Mouse (Mus musculus) MEL (cell line): ENCODE results near the gene Tshr. TPM values are rescaled to one million over a fixed set of nuclear protein-coding genes. Genes with fewer than 3 reads are reported as not detected.

ENCODE experiments used
- DNase-seq: peaks from one replicate; pipeline ENCODE4 v3.0.0; 2011; ENCODE audit warnings: low read depth, low spot score
- H3K27ac ChIP-seq: 2 replicates; pipeline ENCODE4 v1.5.1; 2012; ENCODE audit warnings: low read depth, mild to moderate bottlenecking, control low read depth, low read length, moderate library complexity; ENCODE audit not compliant: control insufficient read depth
- H3K27me3 ChIP-seq, 2 experiments: fragments of 150-350 bp in 1 of 2; sonication (generic) in 1 of 2; 2 replicates each; pipeline ENCODE4 v1.6.1; 2012; ENCODE audit warnings: low read length in 2 of 2, mild to moderate bottlenecking in 2 of 2, improper control_type of control experiment in 1 of 2, moderate library complexity in 1 of 2; ENCODE audit not compliant: insufficient read depth in 2 of 2, control insufficient read depth in 1 of 2
- H3K36me3 ChIP-seq, 2 experiments: 2 replicates each; pipeline ENCODE4 v1.6.1; 2012 to 2014; ENCODE audit warnings: low read length in 2 of 2, improper control_type of control experiment in 1 of 2, inconsistent platforms in 1 of 2, mild to moderate bottlenecking in 1 of 2; ENCODE audit not compliant: insufficient read depth in 2 of 2, control insufficient read depth in 1 of 2
- H3K4me1 ChIP-seq, 2 experiments: fragments of 150-350 bp in 1 of 2; sonication (generic) in 1 of 2; 2 replicates each; pipeline ENCODE4 v1.6.1; 2012; ENCODE audit warnings: low read length in 2 of 2, improper control_type of control experiment in 1 of 2, mild to moderate bottlenecking in 1 of 2; ENCODE audit not compliant: insufficient read depth in 2 of 2, control insufficient read depth in 1 of 2
- H3K4me3 ChIP-seq, 2 experiments: fragments of 150-350 bp in 1 of 2; sonication (generic) in 1 of 2; 2 replicates each; pipeline ENCODE4 v1.5.1; 2012; ENCODE audit warnings: low read depth in 2 of 2, low read length in 2 of 2, mild to moderate bottlenecking in 2 of 2, moderate library complexity in 2 of 2, control low read depth in 1 of 2, improper control_type of control experiment in 1 of 2; ENCODE audit not compliant: control insufficient read depth in 1 of 2, insufficient read depth in 1 of 2
- H3K79me2 ChIP-seq: 2 replicates; pipeline ENCODE4 v1.6.1; 2012; ENCODE audit warnings: mild to moderate bottlenecking, low read length, moderate library complexity; ENCODE audit not compliant: control insufficient read depth, poor library complexity, insufficient read depth
- H3K9ac ChIP-seq: 2 replicates; pipeline ENCODE4 v1.6.1; 2012; ENCODE audit warnings: low read depth, mild to moderate bottlenecking, control low read depth, low read length, moderate library complexity; ENCODE audit not compliant: control insufficient read depth, poor library complexity, severe bottlenecking
- H3K9me3 ChIP-seq: fragments of 150-350 bp; sonication (generic); replicated peaks from 2 replicates; pipeline ENCODE4 v1.6.1; 2012; ENCODE audit warnings: mild to moderate bottlenecking, low read length, improper control_type of control experiment, moderate library complexity; ENCODE audit not compliant: insufficient read depth
- BHLHE40 ChIP-seq: IDR thresholded peaks from 2 replicates; pipeline ENCODE4 v1.6.1; 2012; ENCODE audit warnings: low read depth, mild to moderate bottlenecking, inconsistent platforms, low read length, improper control_type of control experiment, borderline replicate concordance
- CHD1 ChIP-seq: IDR thresholded peaks from 2 replicates; pipeline ENCODE4 v1.6.1; 2012; ENCODE audit warnings: low read depth, mild to moderate bottlenecking, inconsistent platforms, low read length, improper control_type of control experiment
- CTCF ChIP-seq, 3 experiments: IDR thresholded peaks in 2 of 3; conservative IDR thresholded peaks in 1 of 3; 2 replicates each; pipeline ENCODE4 v1.5.1; 2011 to 2012; ENCODE audit warnings: low read length in 3 of 3, low read depth in 2 of 3, mild to moderate bottlenecking in 2 of 3, improper control_type of control experiment in 1 of 3, inconsistent platforms in 1 of 3, mixed read lengths in 1 of 3, moderate library complexity in 1 of 3; ENCODE audit not compliant: control insufficient read depth in 1 of 3, insufficient read depth in 1 of 3, poor library complexity in 1 of 3, severe bottlenecking in 1 of 3
- E2F4 ChIP-seq: IDR thresholded peaks from 2 replicates; pipeline ENCODE4 v1.6.1; 2011; ENCODE audit warnings: low read depth, low read length, improper control_type of control experiment, borderline replicate concordance
- GABPA ChIP-seq: IDR thresholded peaks from 2 replicates; pipeline ENCODE4 v1.6.1; 2012; ENCODE audit warnings: low read depth, mild to moderate bottlenecking, inconsistent platforms, low read length, improper control_type of control experiment, moderate library complexity
- JUND ChIP-seq: IDR thresholded peaks from 2 replicates; pipeline ENCODE4 v1.6.1; 2011; ENCODE audit warnings: low read depth, mild to moderate bottlenecking, improper control_type of control experiment, low read length
- KAT2A ChIP-seq: conservative IDR thresholded peaks from 2 replicates; pipeline ENCODE4 v1.6.1; 2012; ENCODE audit warnings: low read depth, low read length, improper control_type of control experiment, inconsistent platforms
- MAFK ChIP-seq: IDR thresholded peaks from 2 replicates; pipeline ENCODE4 v1.6.1; 2011; ENCODE audit warnings: low read depth, mild to moderate bottlenecking, low read length, improper control_type of control experiment, borderline replicate concordance
- MAZ ChIP-seq: IDR thresholded peaks from 2 replicates; pipeline ENCODE4 v1.6.1; 2012; ENCODE audit warnings: low read depth, mild to moderate bottlenecking, inconsistent platforms, low read length, improper control_type of control experiment
- MEF2A ChIP-seq: IDR thresholded peaks from 2 replicates; pipeline ENCODE4 v1.6.1; 2014; ENCODE audit warnings: low read depth, mild to moderate bottlenecking, inconsistent platforms, low read length, improper control_type of control experiment; ENCODE audit not compliant: poor library complexity, insufficient replicate concordance, severe bottlenecking; ENCODE audit errors: extremely low read depth
- MXI1 ChIP-seq: IDR thresholded peaks from 2 replicates; pipeline ENCODE4 v1.6.1; 2011; ENCODE audit warnings: mild to moderate bottlenecking, low read depth, low read length, improper control_type of control experiment
- MYC ChIP-seq: IDR thresholded peaks from 2 replicates; pipeline ENCODE4 v1.6.1; 2011; ENCODE audit warnings: low read depth, mild to moderate bottlenecking, low read length, improper control_type of control experiment, moderate library complexity
- NELFE ChIP-seq: IDR thresholded peaks from 2 replicates; pipeline ENCODE4 v1.6.1; 2011; ENCODE audit warnings: low read depth, low read length, improper control_type of control experiment
- NRF1 ChIP-seq: IDR thresholded peaks from 2 replicates; pipeline ENCODE4 v1.6.1; 2014; ENCODE audit warnings: low read depth, mild to moderate bottlenecking, inconsistent platforms, low read length, improper control_type of control experiment, moderate library complexity; ENCODE audit not compliant: poor library complexity, insufficient read depth, severe bottlenecking
- POLR2AphosphoS2 ChIP-seq: IDR thresholded peaks from 2 replicates; pipeline ENCODE4 v1.6.1; 2011; ENCODE audit warnings: low read length, improper control_type of control experiment
- RAD21 ChIP-seq: IDR thresholded peaks from 2 replicates; pipeline ENCODE4 v1.6.1; 2011; ENCODE audit warnings: mild to moderate bottlenecking, low read depth, low read length, improper control_type of control experiment
- RCOR1 ChIP-seq: IDR thresholded peaks from 2 replicates; pipeline ENCODE4 v1.6.1; 2012; ENCODE audit warnings: low read depth, mild to moderate bottlenecking, inconsistent platforms, low read length, improper control_type of control experiment
- SIN3A ChIP-seq: IDR thresholded peaks from 2 replicates; pipeline ENCODE4 v1.6.1; 2012; ENCODE audit warnings: low read length, improper control_type of control experiment, inconsistent platforms
- SMC3 ChIP-seq: IDR thresholded peaks from 2 replicates; pipeline ENCODE4 v1.6.1; 2011; ENCODE audit warnings: low read depth, low read length, improper control_type of control experiment
- ZC3H11A ChIP-seq: IDR thresholded peaks from 2 replicates; pipeline ENCODE4 v1.6.1; 2012; ENCODE audit warnings: low read depth, mild to moderate bottlenecking, inconsistent platforms, low read length, improper control_type of control experiment
- ZMIZ1 ChIP-seq: IDR thresholded peaks from 2 replicates; pipeline ENCODE4 v1.6.1; 2012; ENCODE audit warnings: low read depth, mild to moderate bottlenecking, inconsistent platforms, low read length, improper control_type of control experiment, moderate library complexity
- ZNF384 ChIP-seq: IDR thresholded peaks from 2 replicates; pipeline ENCODE4 v1.6.1; 2012; ENCODE audit warnings: low read depth, mild to moderate bottlenecking, inconsistent platforms, low read length, improper control_type of control experiment
- polyA plus RNA-seq, 2 experiments: library from polyadenylated mRNA; stranded (reverse) in 1 of 2; unstranded in 1 of 2; fragments of >175 nt in 1 of 2; fragments of >200 nt in 1 of 2; gene quantifications; 2 replicates each; pipeline versions ENCODE4 v1.2.1 to v1.2.4; 2012; ENCODE audit warnings: low replicate concordance in 2 of 2, low read depth in 1 of 2; ENCODE audit not compliant: insufficient read length in 2 of 2, insufficient read depth in 1 of 2, missing spikeins in 1 of 2
- total RNA-seq: library from RNA; depleted of rRNA; stranded (reverse); fragments of 300-350 nt; gene quantifications from 2 replicates; pipeline ENCODE4 v1.2.3, GENCODE M21; 2012

The Tshr gene
- total and polyA plus RNA-seq, 3 experiments, result not detected

DNA sequence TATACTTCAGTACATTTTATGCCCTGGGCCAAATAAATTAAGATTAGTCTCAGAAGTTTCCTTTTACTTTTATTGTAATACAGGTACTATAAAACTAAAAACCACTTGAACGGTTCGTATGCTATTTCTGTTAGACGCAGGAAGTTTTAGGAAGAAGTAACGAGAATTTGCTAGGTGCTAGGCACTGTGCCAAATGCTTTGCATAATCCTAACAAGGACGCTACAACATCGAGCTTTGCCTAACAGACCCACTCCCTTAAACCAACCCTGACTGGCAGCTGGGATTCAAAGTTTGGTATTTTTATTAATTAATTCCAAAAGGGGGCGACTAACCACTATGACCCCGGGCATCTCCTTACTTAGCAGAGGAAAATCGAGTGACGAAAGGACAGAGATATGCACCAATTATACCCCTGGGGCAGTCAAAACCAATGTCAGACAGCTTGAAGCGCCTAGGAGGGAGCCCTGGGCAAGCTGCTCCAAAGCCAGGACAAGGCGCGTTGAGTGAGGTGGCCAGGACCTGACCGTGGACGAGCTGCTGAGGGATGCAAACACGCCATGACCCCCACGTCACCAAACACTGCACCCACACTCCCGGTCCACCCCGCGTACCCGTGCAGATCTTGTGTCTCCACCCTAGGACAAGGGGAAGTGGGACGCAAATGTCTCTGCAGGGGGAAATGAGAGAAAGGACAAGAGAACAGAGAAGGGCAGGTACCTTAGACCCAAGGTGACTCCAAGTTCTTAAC lies 673 bp upstream of the Tshr start:
- Histone ChIP-seq H3K4me1 (peaks cover 0 to 6% of the 10 kb centered on the region in 2 experiments; a peak in 2 of 4 replicates), H3K9ac (peak overlapping the region; percentile 77), H3K9me3 (no peaks in the 10 kb centered on the region), H3K4me3 (peak overlapping the region; percentile 56 to 78), H3K79me2 (peaks cover 12% of the 10 kb centered on the region)
- DNase-seq, result peak; percentile 87
- TF ChIP-seq KAT2A, result no peak
- no peak for TF ChIP-seq NRF1
- peak in 1 of 3 experiments; percentile 1; a peak in 1 of 6 replicates for TF ChIP-seq CTCF (IDR thresholded peaks at IDR 0.05 in 2 of 3, conservative IDR thresholded peaks at IDR 0.05 in 1 of 3; ENCODE audit: control insufficient read depth in 1 of 3, insufficient read depth in 1 of 3, low read depth in 2 of 3, low read length in 3 of 3, poor library complexity in 1 of 3, severe bottlenecking in 1 of 3)
- TF ChIP-seq MEF2A, result no peak
- TF ChIP-seq ZMIZ1, result peak; percentile 84; the same call in 1 of the 2 replicates
- no peak for TF ChIP-seq ZNF384
- TF ChIP-seq MAZ, result 0 out of 2 replicates have a peak, but pooled peaks have one; percentile 49
- 0 out of 2 replicates have a peak, but pooled peaks have one; percentile 29 for TF ChIP-seq MYC
- TF ChIP-seq CHD1, result 0 out of 2 replicates have a peak, but pooled peaks have one; percentile 47
- peak; percentile 40 for TF ChIP-seq NELFE
- TF ChIP-seq SIN3A, result peak; percentile 31; the same call in 1 of the 2 replicates
- TF ChIP-seq JUND, result no peak
- TF ChIP-seq BHLHE40, result no peak
- TF ChIP-seq E2F4, result no peak
- no peak for TF ChIP-seq RCOR1
- TF ChIP-seq, all 39 proteins: peak for 7
- Histone ChIP-seq H3K36me3 (peaks cover 2 to 13% of the 10 kb centered on the region in 2 experiments), H3K27me3 (no peaks in the 10 kb centered on the region), H3K27ac (peak overlapping the region; percentile 80)

GRCm38 (mm10) chr12:91400232-91401048 lies 16.1 kb downstream of the Tshr start:
- peak; percentile 52 for DNase-seq
- Histone ChIP-seq H3K9me3 (no peaks in the 10 kb centered on the region), H3K36me3 (no peaks in the 10 kb centered on the region), H3K27ac (no peak overlapping the region), H3K9ac (no peak overlapping the region), H3K79me2 (no peaks in the 10 kb centered on the region), H3K4me1 (no peaks in the 10 kb centered on the region), H3K27me3 (peaks cover 0 to 1% of the 10 kb centered on the region in 2 experiments; a peak in 1 of 4 replicates)
- peak; percentile 51 to 75 (median 75) for TF ChIP-seq CTCF (IDR thresholded peaks at IDR 0.05 in 2 of 3, conservative IDR thresholded peaks at IDR 0.05 in 1 of 3; ENCODE audit: control insufficient read depth in 1 of 3, insufficient read depth in 1 of 3, low read depth in 2 of 3, low read length in 3 of 3, poor library complexity in 1 of 3, severe bottlenecking in 1 of 3)
- no peak for TF ChIP-seq ZNF384
- TF ChIP-seq ZC3H11A, result peak; percentile 74
- peak; percentile 79 for TF ChIP-seq RAD21
- TF ChIP-seq MAZ, result no peak
- no peak for TF ChIP-seq MXI1
- TF ChIP-seq POLR2AphosphoS2, result no peak
- peak; percentile 77 for TF ChIP-seq SMC3
- TF ChIP-seq MAFK, result no peak
- no peak for TF ChIP-seq GABPA
- TF ChIP-seq, all 39 proteins: peak for 4
- no peak overlapping the region for H3K4me3 ChIP-seq
